Mouse (Mus musculus) T-helper 17 cell (primary cell): ENCODE data around the gene Tob1.

Experiments used
- in situ Hi-C, 2 experiments: fragments of 300-600 bp; cut with MboI, MseI; formaldehyde crosslinking; loops; 1 replicate in 1 of 2; 2 replicates in 1 of 2; pipeline ENCODE4 v1.15.1; 2025; ENCODE audit warnings: high pct_unique_total_duplicates in 2 of 2

Tob1 gene

GRCm38 (mm10) chr11:94198405-94199146 is 12.7 kb upstream of the Tob1 start:
- in situ Hi-C loops, result no loop called here

- in situ Hi-C loops, result no loop called here
Observed at GRCm38 (mm10) chr11:94199771-94200170, 11.5 kb upstream of the Tob1 start.

DNA sequence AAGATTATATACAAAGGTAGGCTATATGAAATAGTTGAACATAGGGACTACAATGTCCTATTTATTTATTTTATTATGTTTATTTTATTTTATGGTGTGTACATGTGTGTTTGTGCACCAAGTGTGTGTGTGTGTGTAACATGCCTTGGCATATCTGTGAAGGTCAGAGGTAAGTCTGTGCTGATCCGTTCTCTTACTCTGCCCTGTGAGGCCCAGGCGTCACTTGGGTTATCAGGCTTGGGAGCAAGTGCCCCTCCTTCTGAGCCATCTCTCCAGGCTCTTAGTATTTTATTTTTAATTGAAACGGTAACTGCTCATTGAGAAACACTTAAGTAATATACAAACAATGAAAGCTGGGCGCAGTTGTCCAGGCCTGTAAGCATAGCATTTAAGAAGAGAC is 10.8 kb upstream of the Tob1 start:
- in situ Hi-C loops, result no loop called here

DNA sequence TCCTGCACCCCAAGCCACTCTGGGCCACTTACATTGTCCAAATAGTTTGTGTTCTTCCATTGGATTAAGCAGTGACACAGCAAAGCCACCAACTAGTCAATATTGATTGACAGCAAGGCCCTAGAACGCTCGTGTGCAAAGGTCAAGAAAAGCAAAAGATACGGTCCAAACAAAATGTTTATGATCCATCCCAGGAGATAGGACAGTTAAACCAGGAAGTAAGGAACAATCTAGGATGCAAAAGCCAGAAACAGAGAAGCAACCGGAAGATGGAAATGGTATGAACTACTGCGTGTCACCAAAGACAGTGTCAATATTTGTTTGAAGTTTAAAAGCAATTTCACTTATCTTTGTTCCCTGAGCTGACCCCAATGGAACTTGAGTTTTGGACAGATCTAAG is 9.1 kb upstream of the Tob1 start:
- in situ Hi-C loops, result no loop called here

- in situ Hi-C loops, result no loop called here
Observed at GRCm38 (mm10) chr11:94203066-94203465, 8.2 kb upstream of the Tob1 start.

DNA sequence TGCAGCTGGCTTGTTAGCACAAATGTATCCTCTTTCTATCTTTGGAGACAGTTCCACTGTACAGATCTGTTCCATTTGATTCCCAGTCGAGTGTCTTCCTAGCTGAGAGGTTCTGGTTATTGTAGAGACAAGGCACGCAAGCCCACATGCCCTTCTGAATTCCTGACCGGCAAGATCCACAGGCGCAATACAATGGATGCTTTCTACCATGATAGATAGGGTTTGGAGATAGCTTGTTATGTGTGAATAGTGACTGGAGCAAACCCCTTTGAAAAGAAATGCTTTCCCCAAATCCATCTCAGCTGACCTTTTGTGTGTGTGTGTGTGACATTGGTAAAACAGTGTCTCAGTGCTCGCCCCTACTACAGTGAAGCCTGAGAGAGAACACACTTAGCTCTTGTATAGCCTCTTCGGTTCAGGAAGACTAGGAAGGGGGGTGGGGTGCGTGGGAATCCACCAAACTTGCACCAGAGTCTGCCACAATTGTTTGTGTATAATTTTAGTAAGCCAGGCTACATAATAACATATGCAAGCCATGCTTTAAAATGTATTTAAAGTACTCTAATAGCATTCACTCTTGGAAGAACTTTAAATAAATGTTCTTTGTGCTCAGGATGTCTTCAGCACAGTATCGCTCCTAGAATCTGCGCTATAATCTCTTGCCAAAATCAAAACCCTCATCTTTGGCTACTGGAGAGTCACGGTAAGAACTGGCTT is 4.7 kb upstream of the Tob1 start:
- in situ Hi-C loops, result no loop called here

DNA sequence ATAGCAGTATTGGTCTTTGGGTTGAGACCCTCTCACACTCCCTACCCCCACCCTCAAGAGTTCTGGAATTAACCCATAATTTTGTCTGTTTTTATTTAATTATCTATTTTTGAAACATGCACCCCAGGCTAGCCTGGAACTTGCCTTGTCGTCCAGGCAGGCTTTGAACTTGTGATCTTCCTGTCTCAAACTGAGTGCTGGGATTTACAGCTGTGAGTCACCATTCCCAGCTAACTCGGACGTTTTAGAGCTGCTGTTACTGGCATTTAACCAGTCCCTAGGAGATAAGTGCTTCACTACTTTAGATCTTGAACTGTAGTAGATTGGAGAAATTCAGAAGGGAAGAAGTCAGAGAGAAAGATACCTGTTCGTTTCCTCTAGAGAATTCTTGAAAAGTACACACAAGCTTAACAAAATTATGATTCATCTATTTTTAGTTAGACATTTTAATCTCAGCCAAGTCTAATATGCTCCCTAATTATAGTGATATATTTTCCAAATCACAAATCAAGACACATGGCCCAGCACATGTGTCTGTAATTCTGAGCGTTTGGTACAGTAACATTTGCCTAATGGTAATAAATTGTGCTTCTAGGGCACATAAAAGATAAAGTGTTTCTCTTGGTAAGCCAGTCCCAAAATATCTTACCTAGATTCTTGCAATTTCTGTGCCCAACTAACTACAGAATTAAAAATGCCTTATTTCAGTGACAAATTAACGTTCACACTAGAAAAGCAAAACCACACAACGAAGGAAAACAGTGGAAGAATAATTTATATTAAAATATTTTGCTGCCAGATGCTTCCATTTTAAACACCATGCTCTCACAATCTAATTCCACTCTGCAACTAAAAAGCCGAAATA is 2.2 kb upstream of the Tob1 start:
- in situ Hi-C loops, result no loop called here

DNA sequence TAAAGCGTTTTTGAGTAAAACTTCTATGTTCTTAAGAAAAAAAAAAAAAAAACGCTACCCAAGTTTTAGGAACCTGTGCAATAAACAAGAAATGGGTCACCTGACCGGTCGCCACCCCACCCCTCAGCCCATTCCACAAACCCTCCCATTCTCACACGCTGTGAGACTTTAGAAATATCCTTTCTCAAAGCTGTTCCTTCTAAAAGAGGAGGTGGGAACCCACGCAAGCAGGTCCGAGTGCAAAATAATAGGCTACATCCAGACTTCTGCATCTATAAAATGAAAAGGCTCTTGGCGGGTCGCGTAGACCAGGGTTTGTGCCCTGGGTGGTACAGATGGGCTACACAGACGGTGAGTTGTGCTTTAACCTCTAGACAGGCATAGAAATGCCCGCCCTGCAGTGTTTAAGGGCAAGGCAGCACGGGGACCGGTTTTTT is 1.5 kb upstream of the Tob1 start:
- in situ Hi-C loops, result no loop called here

- in situ Hi-C loops, result no loop called here
Observed at GRCm38 (mm10) chr11:94210191-94211086, 815 bp upstream of the Tob1 start.

DNA sequence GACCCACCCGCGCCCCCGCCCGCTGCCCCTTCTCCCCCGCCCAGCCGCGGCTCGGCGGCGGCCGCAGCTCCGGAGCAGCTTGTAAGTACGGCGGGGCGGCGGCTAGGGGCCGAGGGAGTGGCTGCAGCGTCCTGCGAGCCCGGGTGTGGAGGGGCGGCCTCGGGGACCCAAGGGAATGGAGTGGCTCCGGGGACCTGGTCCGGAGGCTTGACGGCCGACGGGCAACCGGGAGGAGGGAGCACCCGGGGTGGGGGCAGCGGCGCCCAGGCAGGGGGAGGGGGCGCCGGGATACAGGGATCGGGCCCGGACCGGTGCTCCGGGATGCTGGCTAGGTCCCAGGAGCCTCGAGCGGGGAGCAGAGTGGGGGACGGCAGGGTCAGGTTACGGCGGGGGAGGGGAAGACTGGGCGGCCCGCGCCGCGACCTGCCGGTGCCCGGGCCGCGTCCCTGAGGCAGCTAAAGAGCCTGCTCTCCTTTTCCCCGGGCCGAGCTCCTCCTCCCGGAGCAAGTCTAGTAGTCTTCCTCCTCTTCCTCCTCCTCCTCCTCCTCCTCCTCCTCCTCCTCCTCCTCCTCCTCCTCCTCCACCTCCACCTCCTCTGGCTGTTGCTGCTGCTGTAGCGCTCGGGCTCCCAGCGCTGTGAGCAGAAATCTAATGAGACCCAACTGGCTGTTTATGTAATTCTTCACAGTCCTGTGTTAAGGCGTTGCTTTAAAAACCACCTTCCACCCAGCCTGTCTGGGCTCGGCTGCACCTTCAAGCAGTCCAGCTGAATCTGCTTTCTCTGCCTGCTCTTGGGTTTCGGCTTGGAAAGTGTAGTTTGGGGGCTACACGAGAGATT is 616 bp downstream of the Tob1 start:
- in situ Hi-C loops, result no loop called here

DNA sequence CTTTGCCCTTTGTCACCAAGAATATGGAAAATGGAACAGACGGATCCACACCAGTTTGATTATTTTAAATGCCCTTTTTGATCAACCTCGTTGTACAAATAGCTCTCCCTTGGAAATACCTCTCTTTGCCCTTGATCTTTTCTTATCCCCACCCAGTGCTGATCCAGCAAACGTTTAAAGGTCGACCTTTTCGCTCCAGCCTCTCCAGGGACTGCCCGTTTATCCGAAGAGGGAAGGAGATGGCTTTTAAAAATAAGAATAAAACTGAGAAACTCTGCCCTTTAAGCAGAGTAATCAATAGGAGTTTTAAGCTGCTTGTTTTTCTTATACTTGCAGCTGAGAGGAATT is 1.2 kb downstream of the Tob1 start:
- in situ Hi-C loops, result no loop called here

DNA sequence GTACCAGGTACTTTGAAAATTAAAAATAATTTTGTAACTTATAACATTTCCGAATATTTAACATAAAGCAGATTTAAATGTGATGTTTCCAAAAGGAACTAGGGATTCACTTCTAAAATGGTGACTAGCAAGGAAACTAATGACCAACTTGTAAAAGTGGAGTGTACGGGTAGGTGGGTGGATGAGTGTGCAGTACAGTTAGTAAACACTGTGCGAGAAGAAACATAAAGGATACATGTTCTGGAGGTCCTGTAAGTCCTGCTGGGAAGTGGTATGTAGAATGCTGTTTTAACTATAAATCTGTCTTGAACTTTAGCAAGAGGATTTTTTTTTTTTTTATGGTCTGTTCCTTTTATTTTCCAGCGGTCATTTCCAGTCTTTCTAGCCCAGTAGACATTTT is 1.7 kb downstream of the Tob1 start:
- in situ Hi-C loops, result no loop called here

DNA sequence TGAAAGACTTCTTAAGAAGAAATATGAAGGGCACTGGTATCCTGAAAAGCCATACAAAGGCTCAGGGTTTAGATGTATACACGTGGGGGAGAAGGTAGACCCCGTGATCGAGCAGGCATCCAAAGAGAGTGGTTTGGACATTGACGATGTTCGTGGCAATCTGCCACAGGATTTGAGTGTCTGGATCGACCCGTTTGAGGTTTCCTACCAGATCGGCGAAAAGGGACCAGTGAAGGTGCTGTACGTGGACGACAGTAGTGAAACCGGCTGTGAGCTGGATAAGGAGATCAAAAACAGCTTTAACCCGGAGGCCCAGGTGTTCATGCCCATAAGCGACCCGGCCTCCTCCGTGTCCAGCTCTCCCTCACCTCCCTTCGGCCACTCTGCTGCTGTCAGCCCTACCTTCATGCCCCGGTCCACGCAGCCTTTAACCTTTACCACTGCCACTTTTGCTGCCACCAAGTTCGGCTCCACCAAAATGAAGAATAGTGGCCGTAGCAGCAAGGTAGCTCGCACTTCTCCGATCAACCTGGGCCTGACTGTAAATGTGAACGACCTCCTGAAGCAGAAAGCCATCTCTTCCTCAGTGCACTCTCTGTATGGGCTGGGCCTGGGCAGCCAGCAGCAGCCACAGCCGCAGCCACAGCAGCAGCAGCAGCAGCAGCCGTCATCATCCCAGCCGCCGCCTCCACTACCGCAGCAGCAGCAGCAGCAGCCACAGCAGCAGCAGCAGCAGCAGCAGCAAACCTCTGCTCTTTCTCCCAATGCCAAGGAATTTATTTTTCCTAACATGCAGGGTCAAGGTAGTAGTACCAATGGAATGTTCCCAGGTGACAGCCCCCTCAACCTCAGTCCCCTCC is 2.7 kb downstream of the Tob1 start:
- in situ Hi-C loops, result no loop called here

DNA sequence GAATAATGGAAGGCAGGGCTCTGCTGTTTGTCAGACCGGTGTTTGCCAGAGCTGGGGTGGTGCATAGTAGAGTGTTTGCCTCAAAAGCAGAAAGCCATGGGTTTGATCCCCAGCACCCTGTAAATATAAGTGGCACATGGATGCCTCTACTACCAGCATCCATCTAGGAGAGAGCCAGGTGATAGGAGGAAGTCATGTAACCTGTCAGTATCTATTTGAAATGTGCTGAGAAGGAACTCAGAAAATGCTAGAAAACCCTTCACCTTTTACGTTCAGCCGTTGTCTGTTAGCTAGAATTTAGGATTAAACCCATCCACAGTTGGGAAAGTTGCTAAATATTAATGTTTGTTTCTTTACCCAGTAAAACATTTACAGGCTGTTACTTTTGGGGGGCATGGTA is 4.3 kb downstream of the Tob1 start:
- in situ Hi-C loops, result no loop called here

- in situ Hi-C loops, result no loop called here
Observed at GRCm38 (mm10) chr11:94216247-94216646, 5.0 kb downstream of the Tob1 start.

DNA sequence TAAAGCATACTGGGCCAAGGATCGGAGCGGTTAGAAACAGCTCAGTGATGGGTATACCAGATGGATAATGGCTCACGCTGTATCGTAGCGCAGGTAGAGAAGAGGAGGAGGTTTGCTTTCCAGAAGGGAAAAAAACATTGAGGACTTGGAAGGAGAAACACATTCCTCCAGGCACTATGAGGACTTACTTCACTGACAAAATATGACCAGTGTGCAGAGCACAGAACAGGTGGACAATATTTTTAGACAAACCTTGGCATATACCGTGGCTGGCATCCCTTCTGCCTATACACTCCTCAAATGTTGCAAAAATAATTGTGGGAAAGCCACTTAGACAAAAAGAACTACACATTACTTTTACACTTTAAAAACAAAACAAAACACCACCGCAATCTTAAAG is 10.0 kb downstream of the Tob1 start:
- in situ Hi-C loops, result loop anchor here (5.0 kb wide), 1 partner anchor 84 kb away; no protein-coding TSS in a partner anchor

DNA sequence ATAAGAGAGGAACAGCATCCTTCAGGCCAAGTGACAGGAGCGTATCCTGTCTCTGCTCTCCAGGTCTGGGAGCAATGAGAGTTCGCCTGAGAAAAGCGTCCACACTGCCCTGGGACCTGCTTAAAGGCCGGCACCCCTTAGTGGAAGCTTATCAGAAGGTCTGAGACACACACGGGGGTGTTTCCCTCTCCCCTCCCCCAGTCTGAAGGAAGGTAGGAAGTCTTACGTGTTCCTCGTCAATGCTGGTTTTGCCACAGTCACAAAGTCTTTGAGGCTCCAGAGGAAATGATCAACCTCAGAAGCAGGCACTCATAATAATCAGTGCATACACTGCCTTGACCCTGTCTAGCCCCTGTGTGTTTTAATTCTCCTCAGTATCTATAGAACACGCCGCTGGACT is 12.3 kb downstream of the Tob1 start:
- in situ Hi-C loops, result loop anchor here (5.0 kb wide), 1 partner anchor 86 kb away; no protein-coding TSS in a partner anchor

- in situ Hi-C loops, result no loop called here
Observed at GRCm38 (mm10) chr11:94225985-94226384, 14.7 kb downstream of the Tob1 start.

- in situ Hi-C loops, result no loop called here
Observed at GRCm38 (mm10) chr11:94228416-94228815, 17.2 kb downstream of the Tob1 start.
